Mouse (Mus musculus): Measurements from ENCODE around the gene Dlk2. TPM values are rescaled to one million over a fixed set of nuclear protein-coding genes. Genes with fewer than 3 reads are reported as not detected.

The Dlk2 gene
- polyA plus RNA-seq, 1 experiment from 2014 or later = 2.8 TPM

GRCm38 (mm10) chr17:46268026-46268720 lies 29.0 kb upstream of the Dlk2 start:
- no peak for ATAC-seq (ENCODE audit: insufficient number of reproducible peaks, insufficient read depth, low FRiP score, low read depth)
- peaks cover 52% of the 10 kb centered on the region for H3K36me3 ChIP-seq (ENCODE audit: control insufficient read depth, insufficient read depth, low read length)

GRCm38 (mm10) chr17:46269771-46270534 lies 27.3 kb upstream of the Dlk2 start:
- Histone ChIP-seq H3K27ac (ENCODE audit: low read length) (no peak overlapping the region), H3K9ac (replicated peaks; ENCODE audit: low read depth, low read length) (no peak overlapping the region), H3K4me1 (ENCODE audit: control insufficient read depth, insufficient read depth, low read length) (no peaks in the 10 kb centered on the region), H3K4me2 (replicated peaks; ENCODE audit: low read depth, low read length) (no peak overlapping the region), H3K36me3 (ENCODE audit: control insufficient read depth, insufficient read depth, low read length) (peaks cover 46% of the 10 kb centered on the region), H3K4me3 (ENCODE audit: low read depth, low read length) (no peak overlapping the region), H3K9me3 (ENCODE audit: control insufficient read depth, low read depth, low read length) (no peaks in the 10 kb centered on the region), H3K27me3 (ENCODE audit: control insufficient read depth, insufficient read depth, low read length) (no peaks in the 10 kb centered on the region)
- ATAC-seq (ENCODE audit: insufficient number of reproducible peaks, insufficient read depth, low FRiP score, low read depth) = no peak
- 77% methylated on average over 19 of the region's 19 CpGs for WGBS

More at GRCm38 (mm10) chr17:46268026-46268720, 29.0 kb upstream of the Dlk2 start:
- H3K4me2 ChIP-seq (replicated peaks; ENCODE audit: low read depth, low read length) = no peak overlapping the region
- whole genome bisulfite sequencing = 75% methylated on average over 10 of the region's 10 CpGs
- H3K9ac ChIP-seq (replicated peaks; ENCODE audit: low read depth, low read length) = no peak overlapping the region
- H3K27ac ChIP-seq (ENCODE audit: low read length) = no peak overlapping the region
- H3K9me3 ChIP-seq (ENCODE audit: control insufficient read depth, low read depth, low read length) = no peaks in the 10 kb centered on the region
- H3K27me3 ChIP-seq (ENCODE audit: control insufficient read depth, insufficient read depth, low read length) = no peaks in the 10 kb centered on the region
- H3K4me3 ChIP-seq (ENCODE audit: low read depth, low read length) = no peak overlapping the region
- H3K4me1 ChIP-seq (ENCODE audit: control insufficient read depth, insufficient read depth, low read length) = no peaks in the 10 kb centered on the region

GRCm38 (mm10) chr17:46272058-46272457 lies 25.2 kb upstream of the Dlk2 start:
- Histone ChIP-seq H3K4me1 (ENCODE audit: control insufficient read depth, insufficient read depth, low read length) (no peaks in the 10 kb centered on the region), H3K4me3 (ENCODE audit: low read depth, low read length) (no peak overlapping the region), H3K9me3 (ENCODE audit: control insufficient read depth, low read depth, low read length) (no peaks in the 10 kb centered on the region), H3K9ac (replicated peaks; ENCODE audit: low read depth, low read length) (no peak overlapping the region), H3K4me2 (replicated peaks; ENCODE audit: low read depth, low read length) (no peak overlapping the region), H3K36me3 (ENCODE audit: control insufficient read depth, insufficient read depth, low read length) (peaks cover 47% of the 10 kb centered on the region), H3K27ac (ENCODE audit: low read length) (no peak overlapping the region), H3K27me3 (ENCODE audit: control insufficient read depth, insufficient read depth, low read length) (no peaks in the 10 kb centered on the region)
- no peak for ATAC-seq (ENCODE audit: insufficient number of reproducible peaks, insufficient read depth, low FRiP score, low read depth)
- 83% methylated on average over 2 of the region's 2 CpGs for WGBS

GRCm38 (mm10) chr17:46272675-46273074 lies 24.5 kb upstream of the Dlk2 start:
- no peak for ATAC-seq (ENCODE audit: insufficient number of reproducible peaks, insufficient read depth, low FRiP score, low read depth)
- WGBS = 85% methylated on average over 5 of the region's 5 CpGs
- Histone ChIP-seq H3K27me3 (ENCODE audit: control insufficient read depth, insufficient read depth, low read length) (no peaks in the 10 kb centered on the region), H3K36me3 (ENCODE audit: control insufficient read depth, insufficient read depth, low read length) (peaks cover 47% of the 10 kb centered on the region), H3K4me1 (ENCODE audit: control insufficient read depth, insufficient read depth, low read length) (no peaks in the 10 kb centered on the region), H3K4me2 (replicated peaks; ENCODE audit: low read depth, low read length) (no peak overlapping the region), H3K9ac (replicated peaks; ENCODE audit: low read depth, low read length) (no peak overlapping the region), H3K4me3 (ENCODE audit: low read depth, low read length) (no peak overlapping the region), H3K9me3 (ENCODE audit: control insufficient read depth, low read depth, low read length) (no peaks in the 10 kb centered on the region), H3K27ac (ENCODE audit: low read length) (no peak overlapping the region)

- H3K4me2 ChIP-seq (replicated peaks; ENCODE audit: low read depth, low read length) = no peak overlapping the region
- no peaks in the 10 kb centered on the region for H3K9me3 ChIP-seq (ENCODE audit: control insufficient read depth, low read depth, low read length)
- H3K27me3 ChIP-seq (ENCODE audit: control insufficient read depth, insufficient read depth, low read length) = no peaks in the 10 kb centered on the region
- H3K4me3 ChIP-seq (ENCODE audit: low read depth, low read length) = no peak overlapping the region
- H3K36me3 ChIP-seq (ENCODE audit: control insufficient read depth, insufficient read depth, low read length) = peaks cover 56% of the 10 kb centered on the region
- no peak for ATAC-seq (ENCODE audit: insufficient number of reproducible peaks, insufficient read depth, low FRiP score, low read depth)
- H3K9ac ChIP-seq (replicated peaks; ENCODE audit: low read depth, low read length) = no peak overlapping the region
- H3K27ac ChIP-seq (ENCODE audit: low read length) = no peak overlapping the region
- 76% methylated on average over 1 of the region's 1 CpGs for WGBS
- no peaks in the 10 kb centered on the region for H3K4me1 ChIP-seq (ENCODE audit: control insufficient read depth, insufficient read depth, low read length)
These were observed 23.4 kb upstream of the Dlk2 start for GRCm38 (mm10) chr17:46273803-46274236.

GRCm38 (mm10) chr17:46274465-46274864 lies 22.8 kb upstream of the Dlk2 start:
- Histone ChIP-seq H3K4me2 (replicated peaks; ENCODE audit: low read depth, low read length) (no peak overlapping the region), H3K9ac (replicated peaks; ENCODE audit: low read depth, low read length) (no peak overlapping the region), H3K36me3 (ENCODE audit: control insufficient read depth, insufficient read depth, low read length) (peaks cover 59% of the 10 kb centered on the region), H3K4me3 (ENCODE audit: low read depth, low read length) (no peak overlapping the region), H3K4me1 (ENCODE audit: control insufficient read depth, insufficient read depth, low read length) (no peaks in the 10 kb centered on the region), H3K27ac (ENCODE audit: low read length) (no peak overlapping the region), H3K27me3 (ENCODE audit: control insufficient read depth, insufficient read depth, low read length) (no peaks in the 10 kb centered on the region), H3K9me3 (ENCODE audit: control insufficient read depth, low read depth, low read length) (no peaks in the 10 kb centered on the region)
- 61% methylated on average over 6 of the region's 6 CpGs for WGBS
- ATAC-seq (ENCODE audit: insufficient number of reproducible peaks, insufficient read depth, low FRiP score, low read depth) = no peak

GRCm38 (mm10) chr17:46275034-46275433 lies 22.2 kb upstream of the Dlk2 start:
- ATAC-seq (ENCODE audit: insufficient number of reproducible peaks, insufficient read depth, low FRiP score, low read depth) = no peak
- no peaks in the 10 kb centered on the region for H3K27me3 ChIP-seq (ENCODE audit: control insufficient read depth, insufficient read depth, low read length)
- no peaks in the 10 kb centered on the region for H3K9me3 ChIP-seq (ENCODE audit: control insufficient read depth, low read depth, low read length)
- 89% methylated on average over 6 of the region's 6 CpGs for WGBS
- H3K4me3 ChIP-seq (ENCODE audit: low read depth, low read length) = no peak overlapping the region
- H3K27ac ChIP-seq (ENCODE audit: low read length) = no peak overlapping the region
- H3K4me2 ChIP-seq (replicated peaks; ENCODE audit: low read depth, low read length) = no peak overlapping the region
- no peaks in the 10 kb centered on the region for H3K4me1 ChIP-seq (ENCODE audit: control insufficient read depth, insufficient read depth, low read length)
- H3K9ac ChIP-seq (replicated peaks; ENCODE audit: low read depth, low read length) = no peak overlapping the region
- H3K36me3 ChIP-seq (ENCODE audit: control insufficient read depth, insufficient read depth, low read length) = peaks cover 58% of the 10 kb centered on the region

GRCm38 (mm10) chr17:46275506-46275905 lies 21.7 kb upstream of the Dlk2 start:
- Histone ChIP-seq H3K4me2 (replicated peaks; ENCODE audit: low read depth, low read length) (no peak overlapping the region), H3K27ac (ENCODE audit: low read length) (no peak overlapping the region), H3K4me3 (ENCODE audit: low read depth, low read length) (no peak overlapping the region), H3K4me1 (ENCODE audit: control insufficient read depth, insufficient read depth, low read length) (no peaks in the 10 kb centered on the region), H3K27me3 (ENCODE audit: control insufficient read depth, insufficient read depth, low read length) (no peaks in the 10 kb centered on the region), H3K9me3 (ENCODE audit: control insufficient read depth, low read depth, low read length) (no peaks in the 10 kb centered on the region), H3K9ac (replicated peaks; ENCODE audit: low read depth, low read length) (no peak overlapping the region), H3K36me3 (ENCODE audit: control insufficient read depth, insufficient read depth, low read length) (peaks cover 58% of the 10 kb centered on the region)
- no peak for ATAC-seq (ENCODE audit: insufficient number of reproducible peaks, insufficient read depth, low FRiP score, low read depth)
- WGBS = 86% methylated on average over 10 of the region's 10 CpGs
